Mouse (Mus musculus) ES-Bruce4 (cell line): ENCODE results near the gene Tbc1d1. TPM values are rescaled to one million over a fixed set of nuclear protein-coding genes. Genes with fewer than 3 reads are reported as not detected.

Experiments used
- H3K27ac ChIP-seq: 2 replicates; pipeline ENCODE4 v1.5.1; 2012; ENCODE audit warnings: low read length, inconsistent platforms; ENCODE audit not compliant: insufficient read depth
- H3K27me3 ChIP-seq: 2 replicates; pipeline ENCODE4 v1.6.1; 2012; ENCODE audit warnings: mild to moderate bottlenecking, low read length, inconsistent platforms; ENCODE audit not compliant: control insufficient read depth, poor library complexity, insufficient read depth, severe bottlenecking
- H3K36me3 ChIP-seq: 2 replicates; pipeline ENCODE4 v1.6.1; 2012; ENCODE audit warnings: inconsistent platforms, mild to moderate bottlenecking, low read length, moderate library complexity; ENCODE audit not compliant: control insufficient read depth, poor library complexity, insufficient read depth, severe bottlenecking
- H3K4me1 ChIP-seq: one replicate; pipeline ENCODE4 v1.8.1; 2011; ENCODE audit warnings: low read length; ENCODE audit not compliant: control insufficient read depth, insufficient read depth
- H3K4me3 ChIP-seq: 2 replicates; pipeline ENCODE4 v1.5.1; 2011; ENCODE audit warnings: low read depth, mild to moderate bottlenecking, low read length
- H3K9ac ChIP-seq: 2 replicates; pipeline ENCODE4 v1.6.1; 2012; ENCODE audit warnings: low read depth, mild to moderate bottlenecking, inconsistent platforms; ENCODE audit not compliant: poor library complexity, severe bottlenecking
- H3K9me3 ChIP-seq: replicated peaks from 2 replicates; pipeline ENCODE4 v1.6.1; 2012; ENCODE audit warnings: mild to moderate bottlenecking, low read length, inconsistent platforms; ENCODE audit not compliant: control insufficient read depth, poor library complexity, insufficient read depth, severe bottlenecking
- CTCF ChIP-seq: IDR thresholded peaks from one replicate; pipeline ENCODE4 v1.8.1; 2011; ENCODE audit warnings: low read depth, low read length
- EP300 ChIP-seq: IDR thresholded peaks from 2 replicates; pipeline ENCODE4 v1.6.1; 2011; ENCODE audit warnings: low read depth, low read length; ENCODE audit not compliant: insufficient read depth
- POLR2A ChIP-seq: IDR thresholded peaks from one replicate; pipeline ENCODE4 v1.8.1; 2011; ENCODE audit warnings: low read length; ENCODE audit not compliant: insufficient read depth
- polyA plus RNA-seq: library from polyadenylated mRNA; stranded (reverse); fragments of >200 nt; gene quantifications from 2 replicates; pipeline ENCODE4 v1.2.4, GENCODE M21; 2011; ENCODE audit warnings: low read depth; ENCODE audit not compliant: missing spikeins, insufficient read depth, insufficient read length

The Tbc1d1 gene
- polyA plus RNA-seq, 1 experiment = 46.2 TPM

DNA sequence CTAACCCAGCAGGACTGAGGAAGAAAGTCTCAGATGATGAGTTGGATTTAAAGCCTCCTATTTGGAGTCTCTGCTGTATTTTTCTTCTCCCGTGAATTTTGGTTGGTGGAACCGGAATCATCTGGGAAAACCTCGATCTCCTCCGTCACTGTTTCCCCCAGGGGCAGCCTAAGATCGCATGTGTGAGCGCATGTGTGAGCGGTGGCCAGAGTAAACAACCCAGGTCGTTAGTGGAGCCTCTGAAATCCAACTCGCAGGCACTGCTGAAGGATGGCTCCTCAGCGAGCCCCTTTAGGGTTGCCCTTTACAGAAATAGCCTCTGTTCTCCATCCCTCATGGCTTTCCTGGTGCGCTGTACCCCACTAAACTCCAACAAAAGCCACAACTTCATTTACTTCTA, 37.2 kb downstream of the Tbc1d1 start:
- no peaks in the 10 kb centered on the region for H3K36me3 ChIP-seq
- no peaks in the 10 kb centered on the region for H3K4me1 ChIP-seq
- TF ChIP-seq EP300 = no peak
- H3K9ac ChIP-seq = no peak overlapping the region
- H3K9me3 ChIP-seq = peaks cover 5% of the 10 kb centered on the region
- no peak overlapping the region for H3K4me3 ChIP-seq
- no peaks in the 10 kb centered on the region for H3K27me3 ChIP-seq
- H3K27ac ChIP-seq = no peak overlapping the region

DNA sequence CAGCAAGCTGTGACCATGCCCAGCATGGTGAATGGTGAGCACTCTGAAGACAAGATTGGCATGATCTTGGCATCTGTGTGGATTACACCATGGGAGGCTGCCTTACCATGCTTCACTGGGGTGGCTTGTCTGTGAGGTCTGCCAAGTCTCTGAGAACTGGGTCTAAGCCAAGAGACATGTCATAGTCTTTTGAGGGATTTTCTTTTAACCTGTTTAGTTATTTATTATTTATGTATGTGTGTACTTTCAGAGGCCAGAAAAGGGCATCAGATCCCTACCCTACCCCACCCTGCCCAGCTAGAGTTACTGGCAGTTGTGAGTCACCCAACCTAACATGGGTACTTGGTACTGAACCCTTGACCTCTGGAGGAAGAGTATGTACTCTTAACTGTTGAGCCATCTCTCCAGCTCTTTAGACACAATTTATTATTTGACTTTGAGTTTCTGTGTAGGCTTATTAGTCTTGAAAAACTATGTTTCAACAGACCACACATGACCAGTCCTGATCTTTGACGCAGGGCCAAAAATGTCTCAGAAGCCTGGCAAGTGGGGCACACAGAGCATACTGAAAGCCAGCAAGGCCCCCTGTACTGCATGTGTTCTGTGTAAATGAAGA, 40.3 kb downstream of the Tbc1d1 start:
- no peak overlapping the region for H3K9ac ChIP-seq
- no peak for TF ChIP-seq CTCF
- TF ChIP-seq EP300 = no peak
- no peak for TF ChIP-seq POLR2A
- H3K27me3 ChIP-seq = no peaks in the 10 kb centered on the region
- no peaks in the 10 kb centered on the region for H3K9me3 ChIP-seq
- H3K36me3 ChIP-seq = no peaks in the 10 kb centered on the region
- H3K4me1 ChIP-seq = no peaks in the 10 kb centered on the region
- H3K4me3 ChIP-seq = no peak overlapping the region
- H3K27ac ChIP-seq = no peak overlapping the region

DNA sequence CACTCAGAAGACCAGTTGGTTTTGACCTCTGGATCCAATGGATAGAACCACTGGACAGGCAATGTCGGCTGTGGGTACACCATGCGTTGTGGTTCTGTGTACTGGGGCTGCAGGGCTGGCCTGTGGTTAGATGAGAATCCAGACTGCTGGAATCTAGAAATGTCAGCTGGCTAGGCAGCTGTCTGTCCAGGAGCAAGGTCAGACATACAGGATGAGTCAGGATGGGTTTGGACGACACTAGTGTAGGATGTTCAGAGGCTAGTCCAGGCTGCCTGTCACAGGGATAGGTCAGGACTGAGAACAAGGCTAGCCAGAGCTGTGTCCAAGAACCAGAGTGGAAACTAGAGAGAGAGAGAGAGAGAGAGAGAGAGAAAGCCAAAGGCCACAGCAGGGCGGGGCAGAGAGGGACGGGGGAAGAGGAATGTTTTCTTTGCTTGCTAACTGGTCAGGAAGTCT, 40.8 kb downstream of the Tbc1d1 start:
- H3K4me3 ChIP-seq = no peak overlapping the region
- no peaks in the 10 kb centered on the region for H3K9me3 ChIP-seq
- H3K27ac ChIP-seq = no peak overlapping the region
- no peaks in the 10 kb centered on the region for H3K4me1 ChIP-seq
- no peak overlapping the region for H3K9ac ChIP-seq
- H3K36me3 ChIP-seq = no peaks in the 10 kb centered on the region
- no peaks in the 10 kb centered on the region for H3K27me3 ChIP-seq
- TF ChIP-seq POLR2A (no peak), CTCF (no peak), EP300 (no peak)

DNA sequence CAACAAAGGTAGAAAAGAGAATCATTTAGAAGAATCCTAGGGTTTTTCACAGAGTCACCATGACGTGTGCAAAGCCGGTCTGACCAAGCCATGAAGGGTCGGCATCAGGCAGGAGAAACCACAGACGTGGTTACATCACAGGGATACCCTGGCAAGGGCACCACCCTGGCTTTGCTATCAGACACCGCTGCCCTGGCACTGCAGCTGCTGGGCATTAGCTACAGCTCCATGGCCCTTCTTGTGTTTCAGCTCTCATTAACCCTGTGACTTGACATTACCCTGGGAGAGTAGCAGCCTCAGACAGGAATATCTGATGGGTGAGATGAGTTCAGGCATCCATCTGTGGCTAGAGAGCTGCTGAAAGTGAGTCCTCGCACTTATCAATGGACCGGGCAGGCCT, 42.5 kb downstream of the Tbc1d1 start:
- TF ChIP-seq CTCF (no peak), EP300 (no peak), POLR2A (no peak)

DNA sequence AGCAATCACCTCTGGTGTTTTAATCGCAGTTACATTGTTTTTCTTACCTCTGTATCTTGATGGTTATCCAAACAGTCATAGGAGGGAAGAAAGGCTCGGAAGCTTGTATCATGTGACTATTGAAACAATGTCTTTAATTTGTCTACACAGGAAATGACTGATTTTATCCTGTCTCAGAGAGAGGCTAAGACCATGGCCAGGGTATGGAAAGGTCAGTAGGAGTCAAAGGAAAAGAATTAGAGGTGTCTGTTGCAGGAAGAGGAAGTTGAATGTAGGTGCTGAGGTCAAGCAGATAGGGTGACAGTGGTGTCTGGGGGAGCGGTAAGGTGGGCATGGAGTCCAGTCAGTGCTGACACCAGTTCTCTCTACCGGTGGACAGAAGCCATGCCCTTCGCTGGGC, 45.0 kb downstream of the Tbc1d1 start:
- Histone ChIP-seq H3K4me1 (peaks cover 1% of the 10 kb centered on the region), H3K9me3 (no peaks in the 10 kb centered on the region), H3K27me3 (no peaks in the 10 kb centered on the region), H3K36me3 (no peaks in the 10 kb centered on the region), H3K27ac (no peak overlapping the region), H3K9ac (no peak overlapping the region), H3K4me3 (no peak overlapping the region)
- TF ChIP-seq EP300 (no peak), POLR2A (no peak), CTCF (no peak)

More for the DNA sequence above, 42.5 kb downstream of the Tbc1d1 start:
- Histone ChIP-seq H3K4me3 (no peak overlapping the region), H3K9me3 (no peaks in the 10 kb centered on the region), H3K4me1 (no peaks in the 10 kb centered on the region), H3K9ac (no peak overlapping the region), H3K27me3 (no peaks in the 10 kb centered on the region), H3K27ac (no peak overlapping the region), H3K36me3 (no peaks in the 10 kb centered on the region)

DNA sequence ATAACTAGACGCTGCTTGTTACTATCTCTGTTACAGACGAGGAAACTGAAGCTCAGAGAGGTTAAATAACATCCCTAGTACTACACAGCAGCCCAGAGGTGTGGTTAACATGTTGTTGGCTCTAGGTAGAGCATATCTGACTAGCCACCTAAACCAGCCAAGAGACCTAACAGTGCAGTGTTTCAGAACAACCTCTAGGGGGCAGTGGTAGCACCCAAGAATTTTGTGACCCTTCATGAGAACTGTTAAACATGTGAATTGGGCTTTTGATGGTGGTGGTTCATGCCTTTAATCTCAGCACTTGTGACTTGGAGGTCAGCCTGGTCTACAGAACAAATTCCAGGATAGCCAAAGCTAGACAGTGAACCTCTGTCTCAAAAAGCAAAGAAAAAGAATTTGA, 46.2 kb downstream of the Tbc1d1 start:
- Histone ChIP-seq H3K9ac (no peak overlapping the region), H3K9me3 (no peaks in the 10 kb centered on the region), H3K4me1 (peaks cover 1% of the 10 kb centered on the region), H3K36me3 (no peaks in the 10 kb centered on the region), H3K4me3 (no peak overlapping the region), H3K27me3 (no peaks in the 10 kb centered on the region), H3K27ac (no peak overlapping the region)
- TF ChIP-seq POLR2A (no peak), CTCF (peak; percentile 44)
